12 mouse cellular contexts compared by ENCODE assay signal in the genomic region with DNA sequence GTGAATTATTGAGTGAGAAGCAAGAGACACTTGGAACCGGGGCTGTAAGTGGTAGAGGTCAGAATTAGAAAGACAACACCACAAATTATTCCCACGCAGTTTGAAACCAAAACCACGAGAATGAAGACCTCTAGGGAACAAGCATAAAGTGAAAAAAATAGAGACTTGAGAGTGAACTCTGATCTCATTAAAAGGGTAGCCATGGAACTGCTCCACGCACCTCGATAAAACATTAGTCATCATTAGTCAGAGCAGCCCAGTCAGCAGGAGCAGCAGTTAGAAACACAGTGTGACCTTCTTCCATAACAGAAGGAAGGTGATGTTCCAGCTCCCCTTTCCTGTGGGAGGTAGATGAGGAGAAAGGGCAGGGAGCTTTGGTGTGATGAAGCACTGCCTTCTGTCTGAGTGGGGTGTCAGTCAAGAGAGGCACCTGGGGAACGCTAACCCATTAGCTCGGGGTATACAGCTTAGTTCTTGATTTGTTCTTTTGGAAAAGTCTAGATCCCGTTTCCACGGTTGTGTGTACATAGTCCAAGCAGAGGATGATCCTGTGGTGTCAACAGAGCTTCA.
A peak's percentile ranks its signal among the peaks of the same experiment; 100 is the strongest.
DNase-seq lines count a peak whose midpoint lies in the region; ATAC-seq lines count a peak whose summit lies in the region.
"Had no signal": no experiment of that assay in that cellular context is flagged by ENCODE, and none has a peak within 500 bp of the region (broad histone marks: within the 10 kb centered on the region; RNA-seq: fewer than 3 reads in every experiment).

No protein-coding gene starts in this region.

- ATAC-seq in neural tube, embryonic 14.5 days (ENCODE audit: low read depth), result peak; percentile 60; the same call in 1 of the 2 replicates
- no peak for ATAC-seq in megakaryocyte, adult 5-6 weeks (ENCODE audit: poor library complexity, severe bottlenecking)
- ATAC-seq in forebrain, embryonic 14.5 days, result no peak
- ATAC-seq: forebrain, embryonic 15.5 days had no signal

- no peak overlapping the region for H3K4me3 ChIP-seq in neural tube, embryonic 14.5 days (ENCODE audit: low read depth, low read length)
- no peak overlapping the region for H3K4me3 ChIP-seq in forebrain, embryonic 14.5 days (ENCODE audit: low read depth, low read length)
- H3K4me3 ChIP-seq: forebrain, embryonic 15.5 days; heart, embryonic 13.5 days had no signal

- WGBS in neural tube, embryonic 14.5 days, result 59% methylated on average over 9 of the region's 9 CpGs
- 87% methylated on average over 9 of the region's 9 CpGs for WGBS in forebrain, embryonic 14.5 days

- DNase-seq in kidney, adult 18-20 months, result peak; percentile 5
- DNase-seq in kidney, postnatal 4 days, result no peak
- peak; percentile 29 for DNase-seq in adrenal gland, adult 8-10 months
- peak; percentile 34 to 40 for DNase-seq in kidney, adult 8-10 months
- DNase-seq in forebrain, embryonic 14.5 days (ENCODE audit: low spot score), result no peak
- DNase-seq: cerebellum, adult 11-12 months; layer of hippocampus, postnatal 36 days; lung, embryonic 14.5 days had no signal

- no peak overlapping the region for H3K9ac ChIP-seq in neural tube, embryonic 14.5 days (replicated peaks; ENCODE audit: low read depth, low read length)
- no peak overlapping the region for H3K9ac ChIP-seq in forebrain, embryonic 14.5 days (ENCODE audit: low read length)
- H3K9ac ChIP-seq: forebrain, embryonic 15.5 days; heart, embryonic 13.5 days; lung, embryonic 14.5 days had no signal

- H3K9me3 ChIP-seq in neural tube, embryonic 14.5 days (ENCODE audit: control insufficient read depth, low read length), result no peaks in the 10 kb centered on the region
- no peaks in the 10 kb centered on the region for H3K9me3 ChIP-seq in forebrain, embryonic 14.5 days (replicated peaks; ENCODE audit: control insufficient read depth, low read length)
- H3K9me3 ChIP-seq: forebrain, embryonic 15.5 days; heart, embryonic 13.5 days had no signal

- H3K4me1 ChIP-seq in neural tube, embryonic 14.5 days (ENCODE audit: control insufficient read depth, insufficient read depth, low read length), result no peaks in the 10 kb centered on the region
- no peaks in the 10 kb centered on the region for H3K4me1 ChIP-seq in forebrain, embryonic 14.5 days (ENCODE audit: control insufficient read depth, insufficient read depth, low read length)
- H3K4me1 ChIP-seq: forebrain, embryonic 15.5 days; heart, embryonic 13.5 days had no signal

- no peak overlapping the region for H3K4me2 ChIP-seq in neural tube, embryonic 14.5 days (ENCODE audit: low read depth, low read length)
- no peak overlapping the region for H3K4me2 ChIP-seq in forebrain, embryonic 14.5 days (ENCODE audit: low read length)
- H3K4me2 ChIP-seq: forebrain, embryonic 15.5 days; heart, embryonic 13.5 days; lung, embryonic 14.5 days had no signal

- no peaks in the 10 kb centered on the region for H3K36me3 ChIP-seq in neural tube, embryonic 14.5 days (ENCODE audit: control insufficient read depth, insufficient read depth, low read length)
- no peaks in the 10 kb centered on the region for H3K36me3 ChIP-seq in forebrain, embryonic 14.5 days (ENCODE audit: control insufficient read depth, insufficient read depth, low read length)
- H3K36me3 ChIP-seq: forebrain, embryonic 15.5 days; heart, embryonic 13.5 days had no signal

- no peaks in the 10 kb centered on the region for H3K27me3 ChIP-seq in neural tube, embryonic 14.5 days (ENCODE audit: control insufficient read depth, insufficient read depth, low read length)
- H3K27me3 ChIP-seq in forebrain, embryonic 14.5 days (replicated peaks; ENCODE audit: control insufficient read depth, insufficient read depth, low read length), result no peaks in the 10 kb centered on the region
- H3K27me3 ChIP-seq: forebrain, embryonic 15.5 days; heart, embryonic 13.5 days had no signal

- no peak overlapping the region for H3K27ac ChIP-seq in neural tube, embryonic 14.5 days (ENCODE audit: low read depth, low read length)
- H3K27ac ChIP-seq in forebrain, embryonic 14.5 days (ENCODE audit: low read depth, low read length), result no peak overlapping the region
- H3K27ac ChIP-seq: forebrain, embryonic 15.5 days; heart, embryonic 13.5 days had no signal

Comparison
In these comparisons a context has a peak if more than half of its experiments do, and no peak if none do; other contexts are left out.
1. DNase-seq: peak in kidney, adult 18-20 months (single experiment), adrenal gland, adult 8-10 months (single experiment) and kidney, adult 8-10 months (2 of 2); none in kidney, postnatal 4 days (0 of 2) and forebrain, embryonic 14.5 days (single experiment).